16 mouse cellular contexts compared by ENCODE assay signal in the genomic region with DNA sequence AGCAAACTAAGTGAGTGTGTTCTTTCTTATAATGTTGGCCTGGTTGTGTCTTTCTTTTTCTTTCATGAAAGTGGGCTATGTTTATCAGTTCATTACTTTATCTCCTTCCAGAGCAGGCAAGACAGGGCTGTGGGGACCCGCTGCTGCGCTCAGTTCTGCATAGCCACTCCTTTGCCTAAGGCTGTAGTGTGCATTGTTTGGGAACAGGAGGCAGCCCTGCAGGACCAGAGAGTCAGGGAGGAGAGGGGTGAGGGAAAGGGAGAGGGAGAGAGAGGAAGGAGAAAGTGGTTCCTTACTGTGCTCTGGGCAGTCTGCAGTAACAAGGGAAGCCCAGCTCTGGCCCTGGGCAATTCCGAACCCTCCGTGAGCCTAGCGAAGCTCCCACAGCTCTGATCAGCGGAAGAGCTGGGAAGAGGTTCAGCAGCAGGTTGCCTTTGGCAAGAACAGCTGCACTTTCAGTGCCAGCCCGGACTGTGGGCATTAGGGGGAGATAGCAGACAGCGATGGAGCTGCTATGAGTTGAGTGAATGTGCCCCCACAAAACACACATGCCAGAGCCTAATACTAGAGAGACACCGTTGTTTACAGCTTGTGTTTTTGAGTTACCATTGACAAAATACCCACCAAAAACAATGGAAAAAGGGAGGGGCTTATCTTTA. TPM values are rescaled to one million over a fixed set of nuclear protein-coding genes. Genes with fewer than 3 reads are reported as not detected.
DNase-seq lines count a peak whose midpoint lies in the region; ATAC-seq and TF ChIP-seq lines count a peak whose summit lies in the region.
"Had no signal": no experiment of that assay in that cellular context is flagged by ENCODE, and none has a peak within 500 bp of the region (broad histone marks: within the 10 kb centered on the region; RNA-seq: fewer than 3 reads in every experiment).

No protein-coding gene starts in this region.

- H3K4me2 ChIP-seq in intestine, postnatal 0 days (replicated peaks; ENCODE audit: low read depth), result no peak overlapping the region
- H3K4me2 ChIP-seq in intestine, embryonic 16.5 days (ENCODE audit: low read depth, low read length), result no peak overlapping the region
- H3K4me2 ChIP-seq in forebrain, embryonic 14.5 days (ENCODE audit: low read length), result no peak overlapping the region
- H3K4me2 ChIP-seq in neural tube, embryonic 15.5 days, result no peak overlapping the region
- H3K4me2 ChIP-seq: embryonic facial prominence, embryonic 12.5 days; kidney, embryonic 15.5 days; limb, embryonic 15.5 days had no signal

- no peaks in the 10 kb centered on the region for H3K4me1 ChIP-seq in intestine, postnatal 0 days (replicated peaks; ENCODE audit: control insufficient read depth, insufficient read depth, low read length)
- H3K4me1 ChIP-seq in intestine, embryonic 16.5 days (ENCODE audit: control insufficient read depth, insufficient read depth, low read length), result peaks cover 5% of the 10 kb centered on the region; the same call in 1 of the 2 replicates
- H3K4me1 ChIP-seq in forebrain, embryonic 14.5 days (ENCODE audit: control insufficient read depth, insufficient read depth, low read length), result peaks cover 4% of the 10 kb centered on the region; the same call in 1 of the 2 replicates
- H3K4me1 ChIP-seq in midbrain, embryonic 10.5 days, result peaks cover 50% of the 10 kb centered on the region
- H3K4me1 ChIP-seq in neural tube, embryonic 15.5 days, result peaks cover 28% of the 10 kb centered on the region

- H3K36me3 ChIP-seq in intestine, postnatal 0 days (ENCODE audit: control insufficient read depth, insufficient read depth), result no peaks in the 10 kb centered on the region
- no peaks in the 10 kb centered on the region for H3K36me3 ChIP-seq in intestine, embryonic 16.5 days (ENCODE audit: control insufficient read depth, insufficient read depth, low read length)
- H3K36me3 ChIP-seq in forebrain, embryonic 14.5 days (ENCODE audit: control insufficient read depth, insufficient read depth, low read length), result no peaks in the 10 kb centered on the region
- no peaks in the 10 kb centered on the region for H3K36me3 ChIP-seq in midbrain, embryonic 10.5 days
- H3K36me3 ChIP-seq in neural tube, embryonic 15.5 days, result no peaks in the 10 kb centered on the region
- H3K36me3 ChIP-seq: embryonic facial prominence, embryonic 12.5 days; kidney, embryonic 15.5 days; limb, embryonic 15.5 days had no signal

- H3K27ac ChIP-seq in intestine, postnatal 0 days (ENCODE audit: low read depth, low read length), result no peak overlapping the region
- H3K27ac ChIP-seq in intestine, embryonic 16.5 days (ENCODE audit: low read length), result no peak overlapping the region
- no peak overlapping the region for H3K27ac ChIP-seq in forebrain, embryonic 14.5 days (ENCODE audit: low read depth, low read length)
- H3K27ac ChIP-seq in midbrain, embryonic 10.5 days (replicated peaks), result peak overlapping the region; percentile 72
- no peak overlapping the region for H3K27ac ChIP-seq in neural tube, embryonic 15.5 days (replicated peaks)
- H3K27ac ChIP-seq: embryonic facial prominence, embryonic 12.5 days; kidney, embryonic 15.5 days; limb, embryonic 15.5 days had no signal

- 62% methylated on average over 9 of the region's 9 CpGs for WGBS in intestine, postnatal 0 days
- 55% methylated on average over 9 of the region's 9 CpGs for WGBS in intestine, embryonic 16.5 days
- WGBS in forebrain, embryonic 14.5 days, result 19% methylated on average over 9 of the region's 9 CpGs
- 29% methylated on average over 9 of the region's 9 CpGs for WGBS in midbrain, embryonic 10.5 days
- 22% methylated on average over 9 of the region's 9 CpGs for WGBS in neural tube, embryonic 15.5 days

- H3K9ac ChIP-seq in intestine, postnatal 0 days (ENCODE audit: low read depth, low read length), result no peak overlapping the region
- no peak overlapping the region for H3K9ac ChIP-seq in intestine, embryonic 16.5 days (ENCODE audit: low read depth, low read length)
- H3K9ac ChIP-seq in forebrain, embryonic 14.5 days (ENCODE audit: low read length), result no peak overlapping the region
- H3K9ac ChIP-seq in neural tube, embryonic 15.5 days (replicated peaks), result no peak overlapping the region
- H3K9ac ChIP-seq: embryonic facial prominence, embryonic 12.5 days; kidney, embryonic 15.5 days; limb, embryonic 15.5 days had no signal

- no peak for DNase-seq in forebrain, embryonic 14.5 days (ENCODE audit: low spot score)
- DNase-seq in midbrain, embryonic 10.5 days (ENCODE audit: low spot score), result no peak
- no peak for DNase-seq in lung, postnatal 10 days
- no peak for DNase-seq in left cerebral cortex, adult 8-10 months (ENCODE audit: low spot score in 2 of 2)
- DNase-seq: cerebellum, adult 9-10 months; heart, adult 18-20 months; heart, postnatal 36 days; thymus, postnatal 4 days had no signal

- TF ChIP-seq CTCF in intestine, postnatal 0 days (IDR thresholded peaks at IDR 0.05; ENCODE audit: low read depth), result 0 out of 2 replicates have a peak, but pooled peaks have one; percentile 5

- no peak overlapping the region for H3K4me3 ChIP-seq in intestine, postnatal 0 days (ENCODE audit: low read depth, low read length)
- H3K4me3 ChIP-seq in intestine, embryonic 16.5 days (ENCODE audit: low read length), result no peak overlapping the region
- no peak overlapping the region for H3K4me3 ChIP-seq in forebrain, embryonic 14.5 days (ENCODE audit: low read depth, low read length)
- 0 out of 2 replicates have a peak overlapping the region, but pooled peaks have one; percentile 20 for H3K4me3 ChIP-seq in midbrain, embryonic 10.5 days
- H3K4me3 ChIP-seq in neural tube, embryonic 15.5 days (replicated peaks), result no peak overlapping the region
- H3K4me3 ChIP-seq: embryonic facial prominence, embryonic 12.5 days; kidney, embryonic 15.5 days; limb, embryonic 15.5 days had no signal

- no peak for ATAC-seq in intestine, postnatal 0 days
- no peak for ATAC-seq in intestine, embryonic 16.5 days
- ATAC-seq in forebrain, embryonic 14.5 days, result 0 out of 2 replicates have a peak, but pooled peaks have one; percentile 29
- 0 out of 2 replicates have a peak, but pooled peaks have one; percentile 21 for ATAC-seq in neural tube, embryonic 15.5 days (ENCODE audit: low FRiP score)
- no peak for ATAC-seq in inflammation-experienced regulatory T-cells, adult 6 months
- ATAC-seq: lung, postnatal 0 days had no signal

- H3K27me3 ChIP-seq in intestine, postnatal 0 days (replicated peaks; ENCODE audit: control insufficient read depth, insufficient read depth, low read length), result no peaks in the 10 kb centered on the region
- H3K27me3 ChIP-seq in intestine, embryonic 16.5 days (replicated peaks; ENCODE audit: control insufficient read depth, insufficient read depth, low read length), result no peaks in the 10 kb centered on the region
- no peaks in the 10 kb centered on the region for H3K27me3 ChIP-seq in forebrain, embryonic 14.5 days (replicated peaks; ENCODE audit: control insufficient read depth, insufficient read depth, low read length)
- H3K27me3 ChIP-seq in midbrain, embryonic 10.5 days (ENCODE audit: low read depth, poor library complexity, severe bottlenecking), result peaks cover 26% of the 10 kb centered on the region
- no peaks in the 10 kb centered on the region for H3K27me3 ChIP-seq in neural tube, embryonic 15.5 days (replicated peaks)

- H3K9me3 ChIP-seq in intestine, postnatal 0 days (ENCODE audit: control insufficient read depth), result no peaks in the 10 kb centered on the region
- H3K9me3 ChIP-seq in intestine, embryonic 16.5 days (ENCODE audit: control insufficient read depth, low read length), result no peaks in the 10 kb centered on the region
- no peaks in the 10 kb centered on the region for H3K9me3 ChIP-seq in forebrain, embryonic 14.5 days (replicated peaks; ENCODE audit: control insufficient read depth, low read length)
- no peaks in the 10 kb centered on the region for H3K9me3 ChIP-seq in midbrain, embryonic 10.5 days (replicated peaks)
- H3K9me3 ChIP-seq in neural tube, embryonic 15.5 days (replicated peaks), result no peaks in the 10 kb centered on the region
- H3K9me3 ChIP-seq: embryonic facial prominence, embryonic 12.5 days; kidney, embryonic 15.5 days; limb, embryonic 15.5 days had no signal

RNA-seq across cellular contexts. Expression of a gene that starts 53.7 kb away (rescaled TPM):
- polyA plus RNA-seq in intestine, postnatal 0 days (2015; fragmentation: Nextera tagmentation; extraction: Ambion mirVana), result 6.1 and 6.9 TPM in 2 replicates
- 8.3 and 8.4 TPM in 2 replicates for polyA plus RNA-seq in intestine, embryonic 16.5 days (2015; fragmentation: Nextera tagmentation; extraction: Ambion mirVana)
- 14.8 and 22.8 TPM in 2 replicates for polyA plus RNA-seq in forebrain, embryonic 14.5 days (2014; fragmentation: Nextera tagmentation; extraction: Ambion mirVana)
- 28.0 and 31.2 TPM in 2 replicates for polyA plus RNA-seq in midbrain, embryonic 10.5 days (2016; fragmentation: Nextera tagmentation; extraction: Ambion mirVana)
- 14.7 and 15.3 TPM in 2 replicates for polyA plus RNA-seq in neural tube, embryonic 15.5 days (2015; fragmentation: Nextera tagmentation; extraction: Ambion mirVana)
- 10 to 100 TPM; 26.0 to 60.8 (median 47.6) TPM for polyA plus RNA-seq in inflammation-experienced regulatory T-cells, adult 6 months (2017; shearing (Covaris generic))
- 10 to 100 TPM; 16.4 to 23.9 (median 19.0) TPM for total RNA-seq in left cerebral cortex, adult 8-10 months (2022)

Comparison
In these comparisons a context has a peak if more than half of its experiments do, and no peak if none do; other contexts are left out.
1. ATAC-seq: peak in forebrain, embryonic 14.5 days (single experiment) and neural tube, embryonic 15.5 days (single experiment); none in intestine, postnatal 0 days (single experiment), intestine, embryonic 16.5 days (single experiment) and inflammation-experienced regulatory T-cells, adult 6 months (single experiment).